Mouse (Mus musculus) adrenal gland, postnatal 14 days (tissue): Measurements from ENCODE around the gene Dlst. TPM values are rescaled to one million over a fixed set of nuclear protein-coding genes. Genes with fewer than 3 reads are reported as not detected.

Experiments
- DNase-seq: peaks from one replicate; pipeline ENCODE4 v3.0.0; 2021; ENCODE audit warnings: mixed read lengths
- total RNA-seq: library from RNA; stranded (reverse); gene quantifications from 2 replicates; pipeline ENCODE4 v1.2.3, GENCODE M21; 2021

Dlst gene
- total RNA-seq, 1 experiment from 2014 or later = 692 TPM

- no peak for DNase-seq
These were observed 71.7 kb downstream of the Dlst start for GRCm38 (mm10) chr12:85182345-85182643.

DNA sequence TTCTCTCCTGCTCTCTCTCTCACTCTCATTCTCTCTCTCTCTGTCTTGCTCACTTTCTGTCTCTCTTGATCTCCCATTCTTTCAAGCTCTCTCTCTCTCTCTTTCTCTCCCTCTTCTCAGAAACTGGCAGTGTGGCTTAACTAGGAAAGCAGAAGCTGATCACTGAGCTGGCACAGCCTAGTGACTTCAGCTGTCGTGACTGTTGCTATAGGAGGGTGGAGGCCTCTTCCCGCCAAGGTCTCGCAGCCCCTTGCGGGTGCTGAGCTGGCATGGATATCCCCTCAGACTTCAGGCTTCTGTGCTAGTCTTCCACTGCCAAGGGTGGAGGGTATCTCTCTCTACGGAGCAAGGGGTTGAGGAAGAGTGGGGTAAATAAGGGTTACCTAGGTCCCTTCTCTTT, 72.3 kb downstream of the Dlst start:
- no peak for DNase-seq

GRCm38 (mm10) chr12:85184118-85184517, 73.5 kb downstream of the Dlst start:
- DNase-seq = no peak

Other genes with a start within 250 kb of the Dlst start
- gene Ltbp2, start 234.3 kb upstream of the Dlst start, total RNA-seq = 11.9 and 12.4 TPM in 2 replicates
- 96.0 and 111 TPM in 2 replicates for gene Fcf1, start 139.9 kb upstream of the Dlst start, total RNA-seq
- 27.9 and 35.2 TPM in 2 replicates for gene Arel1, start 139.9 kb upstream of the Dlst start, total RNA-seq
- 46.0 and 53.3 TPM in 2 replicates for gene Ylpm1, start 114.5 kb upstream of the Dlst start, total RNA-seq
- gene Prox2, start 74 bp upstream of the Dlst start, total RNA-seq = 4.7 and 6.7 TPM in 2 replicates
- 1.7 and 2.2 TPM in 2 replicates for gene Rps6kl1, start 40.4 kb downstream of the Dlst start, total RNA-seq
- gene Pgf, start 67.0 kb downstream of the Dlst start, total RNA-seq = 0.85 and 1.2 TPM in 2 replicates
- 69.7 and 79.3 TPM in 2 replicates for gene Eif2b2, start 108.6 kb downstream of the Dlst start, total RNA-seq
- gene Mlh3, start 159.8 kb downstream of the Dlst start, total RNA-seq = 9.3 and 11.3 TPM in 2 replicates
- gene Acyp1, start 177.6 kb downstream of the Dlst start, total RNA-seq = 31.5 and 38.3 TPM in 2 replicates
- gene Zc2hc1c, start 177.8 kb downstream of the Dlst start, total RNA-seq = 0.98 and 1.1 TPM in 2 replicates
- gene Nek9, start 228.5 kb downstream of the Dlst start, total RNA-seq = 65.7 and 66.2 TPM in 2 replicates